ENCODE assay signal across 9 mouse cellular contexts in genomic region chr15:82952292-82952705, GRCm38 (mm10). TPM values are rescaled to one million over a fixed set of nuclear protein-coding genes. Genes with fewer than 3 reads are reported as not detected.
DNase-seq lines count a peak whose midpoint lies in the region; ATAC-seq and TF ChIP-seq lines count a peak whose summit lies in the region.
"Had no signal": no experiment of that assay in that cellular context is flagged by ENCODE, and none has a peak within 500 bp of the region (broad histone marks: within the 10 kb centered on the region; RNA-seq: fewer than 3 reads in every experiment).

No protein-coding gene starts in this region.

- H3K36me3 ChIP-seq in liver, embryonic 12.5 days = no peaks in the 10 kb centered on the region
- no peaks in the 10 kb centered on the region for H3K36me3 ChIP-seq in liver, postnatal 0 days (replicated peaks; ENCODE audit: insufficient read depth, low read length)
- H3K36me3 ChIP-seq in embryonic facial prominence, embryonic 11.5 days (replicated peaks; ENCODE audit: control insufficient read depth, insufficient read depth, low read depth, low read length) = no peaks in the 10 kb centered on the region
- no peaks in the 10 kb centered on the region for H3K36me3 ChIP-seq in hindbrain, postnatal 0 days (ENCODE audit: insufficient read depth, low read length)

- no peak for ATAC-seq in liver, embryonic 12.5 days
- no peak for ATAC-seq in liver, postnatal 0 days
- peak; percentile 36; the same call in 1 of the 2 replicates for ATAC-seq in embryonic facial prominence, embryonic 11.5 days (replicated peaks; ENCODE audit: insufficient number of reproducible peaks, low FRiP score, low TSS enrichment, low read depth)
- peak; percentile 27 for ATAC-seq in hindbrain, postnatal 0 days
- no peak for ATAC-seq in erythroid progenitor cell, adult 5-6 weeks (replicated peaks; ENCODE audit: low FRiP score, poor library complexity, severe bottlenecking)
- ATAC-seq: Patski had no signal

- H3K27me3 ChIP-seq in liver, embryonic 12.5 days (replicated peaks) = peaks cover 95% of the 10 kb centered on the region
- peaks cover 4% of the 10 kb centered on the region for H3K27me3 ChIP-seq in liver, postnatal 0 days (ENCODE audit: insufficient read depth, low read length)
- 0 out of 2 replicates have a peak, but pooled peaks cover 2% of the 10 kb centered on the region for H3K27me3 ChIP-seq in embryonic facial prominence, embryonic 11.5 days (ENCODE audit: control insufficient read depth, insufficient read depth, low read length)
- H3K27me3 ChIP-seq in hindbrain, postnatal 0 days (ENCODE audit: insufficient read depth, low read length) = peaks cover 3% of the 10 kb centered on the region; the same call in 1 of the 2 replicates

- TF ChIP-seq CTCF in liver, postnatal 0 days (IDR thresholded peaks at IDR 0.05; ENCODE audit: low read depth) = no peak
- peak; percentile 27 for TF ChIP-seq CTCF in hindbrain, postnatal 0 days (IDR thresholded peaks at IDR 0.05; ENCODE audit: low read depth)

- no peak overlapping the region for H3K27ac ChIP-seq in liver, embryonic 12.5 days
- H3K27ac ChIP-seq in liver, postnatal 0 days (ENCODE audit: low read depth) = no peak overlapping the region
- no peak overlapping the region for H3K27ac ChIP-seq in embryonic facial prominence, embryonic 11.5 days (replicated peaks; ENCODE audit: low read depth, low read length)
- no peak overlapping the region for H3K27ac ChIP-seq in hindbrain, postnatal 0 days

- H3K4me2 ChIP-seq in liver, embryonic 12.5 days = peak overlapping the region; percentile 1; the same call in 1 of the 2 replicates
- no peak overlapping the region for H3K4me2 ChIP-seq in liver, postnatal 0 days (ENCODE audit: low read depth, low read length)
- H3K4me2 ChIP-seq in embryonic facial prominence, embryonic 11.5 days (ENCODE audit: low read depth, low read length) = no peak overlapping the region
- 0 out of 2 replicates have a peak overlapping the region, but pooled peaks have one; percentile 17 for H3K4me2 ChIP-seq in hindbrain, postnatal 0 days (ENCODE audit: low read depth, low read length)

- no peak overlapping the region for H3K4me3 ChIP-seq in liver, embryonic 12.5 days
- no peak overlapping the region for H3K4me3 ChIP-seq in liver, postnatal 0 days (ENCODE audit: low read depth, low read length)
- H3K4me3 ChIP-seq in embryonic facial prominence, embryonic 11.5 days (ENCODE audit: low read depth, low read length) = no peak overlapping the region
- no peak overlapping the region for H3K4me3 ChIP-seq in hindbrain, postnatal 0 days (ENCODE audit: low read length)

- TF ChIP-seq EP300 in liver, postnatal 0 days (IDR thresholded peaks at IDR 0.05; ENCODE audit: low read depth) = no peak

- 7% methylated on average over 20 of the region's 20 CpGs for WGBS in liver, embryonic 12.5 days (ENCODE audit: insufficient replicate concordance)
- WGBS in liver, postnatal 0 days (ENCODE audit: insufficient replicate concordance) = 10% methylated on average over 20 of the region's 20 CpGs
- WGBS in embryonic facial prominence, embryonic 11.5 days = 5% methylated on average over 20 of the region's 20 CpGs
- WGBS in hindbrain, postnatal 0 days = 4% methylated on average over 20 of the region's 20 CpGs

- intact Hi-C loops in gastrocnemius, postnatal 36 days (cut with DNase I) = no loop called here

- no peaks in the 10 kb centered on the region for H3K9me3 ChIP-seq in liver, embryonic 12.5 days (replicated peaks)
- H3K9me3 ChIP-seq in liver, postnatal 0 days (ENCODE audit: low read length) = no peaks in the 10 kb centered on the region
- no peaks in the 10 kb centered on the region for H3K9me3 ChIP-seq in embryonic facial prominence, embryonic 11.5 days (replicated peaks; ENCODE audit: control insufficient read depth, low read length)
- no peaks in the 10 kb centered on the region for H3K9me3 ChIP-seq in hindbrain, postnatal 0 days (ENCODE audit: low read length)

- DNase-seq in liver, postnatal 0 days = no peak
- peak; percentile 65 for DNase-seq in embryonic facial prominence, embryonic 11.5 days (ENCODE audit: low spot score)
- peak; percentile 78 for DNase-seq in hindbrain, postnatal 0 days (ENCODE audit: low spot score)
- DNase-seq in retina, adult 2 months (ENCODE audit: low read depth, low spot score) = peak; percentile 47
- DNase-seq in gastrocnemius, postnatal 36 days = no peak
- DNase-seq in right cerebral cortex, postnatal 25 days = no peak

- H3K9ac ChIP-seq in liver, embryonic 12.5 days = no peak overlapping the region
- no peak overlapping the region for H3K9ac ChIP-seq in liver, postnatal 0 days (replicated peaks)
- H3K9ac ChIP-seq in embryonic facial prominence, embryonic 11.5 days (replicated peaks; ENCODE audit: low read length) = no peak overlapping the region
- H3K9ac ChIP-seq in hindbrain, postnatal 0 days (replicated peaks; ENCODE audit: low read length) = 0 out of 2 replicates have a peak overlapping the region, but pooled peaks have one; percentile 14

- peaks cover 6% of the 10 kb centered on the region; the same call in 1 of the 2 replicates for H3K4me1 ChIP-seq in liver, embryonic 12.5 days
- no peaks in the 10 kb centered on the region for H3K4me1 ChIP-seq in liver, postnatal 0 days (ENCODE audit: insufficient read depth)
- H3K4me1 ChIP-seq in embryonic facial prominence, embryonic 11.5 days (ENCODE audit: control insufficient read depth, insufficient read depth, low read length) = peaks cover 5% of the 10 kb centered on the region
- H3K4me1 ChIP-seq in hindbrain, postnatal 0 days (ENCODE audit: insufficient read depth, low read length) = peaks cover 18% of the 10 kb centered on the region

RNA-seq across cellular contexts. Expression of gene Tcf20, which starts 35.4 kb away (rescaled TPM):
- polyA plus RNA-seq in liver, embryonic 12.5 days (2016; fragmentation: Nextera tagmentation; extraction: Ambion mirVana) = 3.9 and 4.0 TPM in 2 replicates
- 1.6 and 1.8 TPM in 2 replicates for polyA plus RNA-seq in liver, postnatal 0 days (2015; fragmentation: Nextera tagmentation; extraction: Ambion mirVana)
- polyA plus RNA-seq in embryonic facial prominence, embryonic 11.5 days (2014; fragmentation: Nextera tagmentation; extraction: Ambion mirVana) = 13.6 and 15.1 TPM in 2 replicates
- 89.2 and 98.3 TPM in 2 replicates for total RNA-seq in hindbrain, postnatal 0 days (2014; rRNA removed)
- polyA plus RNA-seq in hindbrain, postnatal 0 days (2015; fragmentation: Nextera tagmentation; extraction: Ambion mirVana) = 8.6 and 8.8 TPM in 2 replicates
- total RNA-seq in gastrocnemius, postnatal 36 days (2021) = 10 to 100 TPM; 24.8 to 27.8 TPM
- total RNA-seq in erythroid progenitor cell, adult 5-6 weeks (2015; ENCODE audit: low replicate concordance) = 35.0 and 36.0 TPM in 2 replicates
- 51.7 and 55.5 TPM in 2 replicates for total RNA-seq in erythroid progenitor cell, adult 5-6 weeks (2017; ENCODE audit: low replicate concordance)

Comparison
In these comparisons a context has a peak if more than half of its experiments do, and no peak if none do; other contexts are left out.
1. H3K4me2 ChIP-seq: peak in liver, embryonic 12.5 days (single experiment) and hindbrain, postnatal 0 days (single experiment); none in liver, postnatal 0 days (single experiment) and embryonic facial prominence, embryonic 11.5 days (single experiment).
2. ATAC-seq: peak in embryonic facial prominence, embryonic 11.5 days (single experiment) and hindbrain, postnatal 0 days (single experiment); none in liver, embryonic 12.5 days (single experiment), liver, postnatal 0 days (single experiment) and erythroid progenitor cell, adult 5-6 weeks (single experiment).
3. DNase-seq: peak in embryonic facial prominence, embryonic 11.5 days (single experiment), hindbrain, postnatal 0 days (single experiment) and retina, adult 2 months (single experiment); none in liver, postnatal 0 days (single experiment), gastrocnemius, postnatal 36 days (0 of 2) and right cerebral cortex, postnatal 25 days (single experiment).